In genomic region chr1:192650586-192650985, GRCm38 (mm10) we compare ENCODE assay signal across 10 mouse cellular contexts.
"Had no signal": no experiment of that assay in that cellular context is flagged by ENCODE, and none has a peak within 500 bp of the region (broad histone marks: within the 10 kb centered on the region; RNA-seq: fewer than 3 reads in every experiment).

No protein-coding gene starts in this region.

- DNase-seq: kidney, adult 8-10 months; kidney, postnatal 25 days; right cerebral cortex, postnatal 14 days; thymus, adult 18-20 months; thymus, postnatal 14 days had no signal

- H3K4me3 ChIP-seq: left cerebral cortex, adult 2 months; limb, embryonic 15.5 days; lung, embryonic 15.5 days; midbrain, embryonic 13.5 days had no signal

- H3K9me3 ChIP-seq: limb, embryonic 15.5 days; lung, embryonic 15.5 days; midbrain, embryonic 13.5 days had no signal

- H3K9ac ChIP-seq: limb, embryonic 15.5 days; lung, embryonic 15.5 days; midbrain, embryonic 13.5 days had no signal

- H3K4me1 ChIP-seq: lung, embryonic 15.5 days had no signal

- ATAC-seq: intestine, embryonic 16.5 days; midbrain, embryonic 13.5 days had no signal

- H3K36me3 ChIP-seq: limb, embryonic 15.5 days; lung, embryonic 15.5 days; midbrain, embryonic 13.5 days had no signal

- H3K27ac ChIP-seq: left cerebral cortex, adult 2 months; limb, embryonic 15.5 days; lung, embryonic 15.5 days; midbrain, embryonic 13.5 days had no signal

- H3K4me2 ChIP-seq: limb, embryonic 15.5 days; lung, embryonic 15.5 days; midbrain, embryonic 13.5 days had no signal

- H3K27me3 ChIP-seq: limb, embryonic 15.5 days; lung, embryonic 15.5 days; midbrain, embryonic 13.5 days had no signal
